Mouse (Mus musculus) neural tube, embryonic 10.5 days (tissue): Measurements from ENCODE around the gene 2310022B05Rik.

Experiments
- DNase-seq: peaks from one replicate; pipeline ENCODE4 v3.0.0-alpha.2; 2017; ENCODE audit warnings: low spot score; ENCODE audit errors: extremely low spot score

Gene 2310022B05Rik

DNA sequence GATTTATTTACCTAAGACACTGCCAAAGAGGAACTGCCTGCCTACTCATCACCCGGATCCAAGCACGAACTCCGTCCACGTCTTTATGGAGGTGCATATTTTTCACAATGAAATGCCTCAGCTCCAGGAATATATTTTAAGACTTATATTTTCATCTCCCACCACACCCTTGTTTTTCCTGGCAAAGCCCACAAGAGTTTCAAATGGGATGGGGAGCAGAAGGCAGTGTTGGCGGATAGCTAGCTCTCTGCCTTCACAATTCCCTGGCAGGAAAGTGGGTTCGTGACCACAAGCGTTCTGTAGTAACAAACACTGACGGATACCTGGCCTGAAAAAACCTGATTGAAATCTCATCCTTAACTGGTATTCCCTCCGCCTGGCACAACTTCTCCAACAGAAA is 1.4 kb downstream of the 2310022B05Rik start:
- DNase-seq = no peak

DNA sequence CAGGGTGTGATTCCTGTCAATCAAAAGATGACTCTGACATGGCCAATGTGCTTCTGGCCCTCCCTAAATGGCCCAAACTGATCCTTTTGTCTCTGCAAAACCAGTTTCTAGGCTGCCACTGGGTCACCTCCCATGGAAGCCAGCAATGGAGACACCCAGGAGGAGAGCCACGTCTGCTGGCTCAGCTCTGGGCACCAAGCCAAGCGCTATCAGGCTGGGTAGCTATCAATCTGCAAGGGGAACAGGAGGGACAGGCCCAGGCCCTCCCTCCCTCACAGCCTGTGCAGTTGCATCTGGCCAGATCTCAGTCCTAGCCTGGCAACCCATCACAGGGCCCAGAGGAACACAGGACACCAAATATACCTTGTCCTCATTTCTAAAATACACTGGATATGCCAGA is 4.8 kb downstream of the 2310022B05Rik start:
- no peak for DNase-seq

GRCm38 (mm10) chr8:124657961-124658360 is 5.2 kb downstream of the 2310022B05Rik start:
- DNase-seq = no peak

GRCm38 (mm10) chr8:124653568-124654475 is 9.3 kb downstream of the 2310022B05Rik start:
- DNase-seq = no peak

- peak; percentile 15 for DNase-seq
Measured at GRCm38 (mm10) chr8:124652546-124652945, 10.6 kb downstream of the 2310022B05Rik start.

GRCm38 (mm10) chr8:124651776-124652175 is 11.4 kb downstream of the 2310022B05Rik start:
- DNase-seq = no peak

DNA sequence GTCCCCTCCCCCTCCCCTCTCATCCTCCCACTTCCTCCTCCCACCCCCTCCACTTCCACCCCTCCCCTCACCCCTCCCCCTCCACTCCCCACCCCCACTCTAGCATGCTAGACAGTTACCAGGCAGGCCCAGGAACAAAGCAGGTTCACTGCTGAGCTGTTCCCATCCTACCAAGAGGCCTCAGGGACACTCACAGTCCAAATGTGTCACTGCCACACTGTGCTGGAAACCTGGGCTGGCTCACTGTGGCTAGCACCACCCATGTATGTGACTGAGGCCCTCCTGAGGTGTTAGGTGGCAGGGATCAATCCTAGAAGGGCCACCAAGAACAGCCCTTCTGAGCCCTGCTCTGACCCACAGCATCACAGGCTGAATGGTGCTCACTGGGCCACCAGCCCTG is 14.9 kb downstream of the 2310022B05Rik start:
- DNase-seq = no peak

DNA sequence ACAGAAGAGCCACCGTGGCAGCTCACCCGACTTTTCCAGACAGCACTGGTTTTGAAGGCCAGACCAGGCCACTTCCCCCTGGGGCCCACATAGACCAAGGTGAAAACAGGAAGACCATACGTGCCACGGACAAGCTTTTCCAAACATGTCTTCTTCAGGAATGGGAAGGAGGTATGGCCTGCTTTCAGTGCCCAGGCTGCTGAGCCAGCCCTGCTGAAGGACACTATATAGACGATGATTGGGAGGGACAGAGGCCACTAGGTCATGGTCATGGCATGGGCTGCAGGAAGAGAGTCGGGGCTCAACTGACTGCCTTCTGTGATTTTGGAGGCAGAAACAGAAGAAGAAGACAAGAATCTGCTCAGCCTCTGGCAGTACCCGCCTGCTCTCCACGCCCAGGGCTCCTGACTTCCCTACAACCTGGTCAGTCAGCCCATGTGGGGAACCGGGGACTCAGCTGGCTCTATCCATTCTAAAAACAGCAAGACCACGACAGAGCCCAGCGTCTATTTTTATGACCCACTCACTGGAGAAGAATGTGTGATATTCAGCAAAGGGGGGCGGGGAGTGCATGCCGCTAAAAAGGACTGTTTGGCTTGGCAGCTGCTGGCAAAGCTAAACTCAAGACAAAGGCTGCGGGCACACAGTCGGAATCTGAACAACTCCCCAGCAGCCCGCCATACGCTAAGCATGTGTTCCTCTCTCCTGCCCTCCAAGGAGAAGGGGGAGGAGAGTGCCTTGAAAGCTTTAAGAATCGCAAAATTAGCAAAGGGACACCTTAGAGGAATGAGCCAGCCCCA is 19.4 kb downstream of the 2310022B05Rik start:
- DNase-seq = no peak

GRCm38 (mm10) chr8:124641599-124641998 is 21.6 kb downstream of the 2310022B05Rik start:
- no peak for DNase-seq

GRCm38 (mm10) chr8:124635247-124635502 is 28.0 kb downstream of the 2310022B05Rik start:
- DNase-seq = no peak

- no peak for DNase-seq
Measured at GRCm38 (mm10) chr8:124634411-124635246, 28.5 kb downstream of the 2310022B05Rik start.

DNA sequence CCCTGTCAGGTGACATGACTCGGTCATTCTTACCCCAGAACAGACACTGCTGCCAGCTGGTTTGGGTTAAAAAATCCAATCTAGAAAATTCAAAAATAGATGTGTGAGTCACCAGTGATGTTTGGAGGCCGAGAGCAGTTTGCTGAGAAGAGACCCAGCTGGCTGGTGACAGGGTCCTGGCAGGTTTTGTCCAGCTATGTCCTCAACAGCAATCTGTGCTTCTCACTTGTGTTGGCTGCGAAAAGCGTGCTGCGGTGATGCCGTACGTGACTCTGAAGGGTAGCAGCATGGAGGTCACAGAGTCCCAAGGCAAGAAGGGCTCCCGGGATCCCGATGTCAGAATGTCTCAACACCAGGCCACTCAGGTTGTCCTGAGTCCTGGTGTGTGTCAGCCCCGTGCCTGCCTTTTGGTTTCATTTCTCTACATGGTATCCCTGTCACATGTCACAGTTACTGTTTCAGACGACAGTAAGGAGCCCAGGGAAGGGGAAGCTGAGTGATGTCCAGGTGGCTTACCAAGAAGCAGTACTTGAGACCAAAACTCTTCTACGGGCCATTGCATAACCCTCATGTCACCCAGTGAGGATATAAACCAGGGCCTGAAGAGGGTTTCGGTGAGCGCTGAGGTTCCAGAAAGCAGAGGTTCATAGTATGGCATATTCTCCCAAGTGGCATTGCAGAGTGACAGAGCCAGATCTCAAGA is 30.0 kb downstream of the 2310022B05Rik start:
- no peak for DNase-seq

DNA sequence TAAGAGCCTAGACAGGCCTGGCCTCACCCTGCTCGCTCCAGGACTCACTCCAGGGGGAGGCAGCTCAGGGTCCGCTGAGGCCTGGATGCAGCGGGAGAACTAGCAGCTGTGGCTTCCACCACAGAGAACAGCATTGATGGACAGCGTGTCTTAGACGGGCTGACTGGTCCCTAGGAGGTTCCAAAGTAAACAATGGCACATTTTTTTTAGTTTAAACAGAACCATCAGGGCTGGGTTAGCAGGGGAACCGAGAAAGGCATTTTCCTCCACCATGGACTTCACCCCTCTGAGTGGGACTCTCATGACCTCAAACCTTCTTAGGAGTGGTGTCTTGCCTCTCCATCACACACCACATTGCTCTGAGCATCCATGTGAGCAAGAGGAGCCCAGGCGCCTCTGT is 31.2 kb downstream of the 2310022B05Rik start:
- no peak for DNase-seq

DNA sequence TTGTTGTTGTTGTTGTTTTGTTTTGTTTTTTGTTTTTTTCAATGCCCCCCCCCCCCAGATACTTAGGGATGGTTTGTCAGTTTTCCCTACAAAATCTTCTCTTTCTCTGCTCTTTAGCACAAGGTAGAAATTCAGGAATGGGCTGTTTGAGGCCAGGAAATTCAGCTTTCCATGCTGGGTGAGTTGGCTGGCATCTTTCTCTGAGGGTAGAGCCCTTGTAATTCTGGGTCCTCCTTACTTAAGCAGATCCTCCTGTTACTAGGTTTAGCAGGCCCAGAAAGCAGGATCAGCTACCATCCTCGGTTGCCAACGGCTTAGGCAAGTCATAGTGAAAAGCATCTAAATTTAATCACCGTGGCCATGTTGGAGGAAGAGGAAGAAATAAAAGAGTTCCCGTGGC is 32.3 kb downstream of the 2310022B05Rik start:
- DNase-seq = no peak

DNA sequence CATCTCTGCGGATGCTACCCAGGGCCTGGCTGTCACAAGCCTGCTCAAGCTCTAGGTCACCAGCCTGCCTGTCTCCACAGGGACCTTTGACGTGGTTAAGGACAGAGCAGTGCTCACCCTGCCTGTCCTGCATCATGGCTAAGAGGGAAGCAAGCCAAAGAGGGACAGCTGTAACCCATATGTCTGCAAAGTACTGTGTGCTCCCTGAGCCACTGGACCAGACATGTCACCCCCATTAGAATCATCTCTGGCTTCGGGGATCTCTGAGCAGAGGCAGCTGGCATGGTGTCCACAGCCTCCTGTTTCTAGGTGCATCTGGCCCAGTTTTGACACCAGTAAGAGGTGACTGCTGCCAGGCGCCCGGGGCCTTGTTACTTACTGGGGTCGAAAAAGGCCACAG is 32.7 kb downstream of the 2310022B05Rik start:
- no peak for DNase-seq

DNA sequence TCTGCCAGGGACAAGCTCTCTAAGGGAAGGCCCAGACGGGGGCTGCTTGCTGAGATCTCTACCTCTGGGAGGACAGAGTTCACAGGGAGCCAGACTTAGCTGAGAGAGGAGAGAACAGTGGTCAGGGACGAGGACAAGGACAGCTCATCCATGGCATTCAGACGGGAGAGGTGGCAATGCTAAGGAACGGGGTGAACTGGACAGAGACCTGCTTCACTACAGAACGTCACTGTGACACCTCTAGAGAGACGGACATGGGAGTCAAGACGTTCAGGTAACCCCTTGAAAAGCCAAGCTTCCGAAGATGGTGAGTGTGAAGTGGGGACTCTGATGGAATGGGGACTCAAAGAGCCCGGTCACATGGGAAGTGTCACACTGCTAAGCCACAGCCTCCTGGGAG is 36.9 kb downstream of the 2310022B05Rik start:
- no peak for DNase-seq

DNA sequence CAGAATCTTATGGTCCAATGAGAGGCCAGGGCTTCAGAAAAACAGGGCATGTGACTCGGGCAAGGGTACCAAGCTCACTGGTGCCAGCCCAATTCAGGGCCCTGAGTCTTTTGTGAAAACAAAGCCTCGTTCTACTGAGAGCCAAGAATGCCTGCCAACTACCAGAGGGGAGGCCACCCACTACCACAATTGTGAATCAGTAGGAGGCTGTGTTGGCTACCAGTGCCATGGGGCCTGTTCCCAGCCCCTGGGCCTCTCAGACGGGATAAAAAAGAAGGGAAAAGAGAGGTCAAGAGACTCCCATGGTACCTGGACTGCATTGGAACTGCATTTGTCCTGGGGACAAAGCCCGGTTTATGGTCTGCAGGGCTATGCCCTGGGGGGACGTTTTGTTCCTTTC is 41.9 kb downstream of the 2310022B05Rik start:
- no peak for DNase-seq

GRCm38 (mm10) chr8:124618252-124618651 is 44.9 kb downstream of the 2310022B05Rik start:
- no peak for DNase-seq

- peak; percentile 77 for DNase-seq
Measured at GRCm38 (mm10) chr8:124617266-124617869, 45.8 kb downstream of the 2310022B05Rik start.

DNA sequence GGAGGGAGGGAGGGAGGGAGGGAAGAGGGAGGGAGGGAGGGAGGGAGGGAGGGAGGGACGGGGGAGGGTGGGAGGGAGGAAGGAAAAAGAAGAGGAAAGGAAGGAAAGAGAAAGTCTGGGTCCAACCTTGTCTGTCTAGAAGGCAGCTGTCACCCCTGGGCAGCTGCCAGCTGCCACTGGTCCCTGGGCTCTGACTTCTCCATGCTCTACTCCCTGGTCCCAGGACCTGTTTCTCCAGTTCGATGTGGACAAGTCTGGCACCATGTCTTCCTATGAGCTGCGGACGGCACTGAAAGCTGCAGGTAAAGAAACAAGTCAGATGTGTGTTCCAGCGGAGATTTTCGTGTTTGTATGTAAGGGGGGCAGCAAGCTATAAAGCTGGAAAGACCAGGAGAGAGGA is 48.8 kb downstream of the 2310022B05Rik start:
- no peak for DNase-seq

- no peak for DNase-seq
Measured at GRCm38 (mm10) chr8:124608972-124609353, 54.2 kb downstream of the 2310022B05Rik start.
